Mouse (Mus musculus) C2C12 (cell line): ENCODE results near the gene Apoa4. TPM values are rescaled to one million over a fixed set of nuclear protein-coding genes. Genes with fewer than 3 reads are reported as not detected.

Source experiments
- H3K27me3 ChIP-seq: one replicate; pipeline ENCODE4 v1.6.1; 2011; ENCODE audit not compliant: control insufficient read depth, insufficient read depth, insufficient read length
- H3K36me3 ChIP-seq: one replicate; pipeline ENCODE4 v1.6.1; 2011; ENCODE audit not compliant: control insufficient read depth, insufficient read depth
- H3K4me3 ChIP-seq: one replicate; pipeline ENCODE4 v1.5.1; 2011; ENCODE audit warnings: mild to moderate bottlenecking, control low read depth; ENCODE audit not compliant: poor library complexity, insufficient read depth, severe bottlenecking
- H3K79me2 ChIP-seq: one replicate; pipeline ENCODE4 v1.6.1; 2011; ENCODE audit not compliant: control insufficient read depth, insufficient read depth
- H3K79me3 ChIP-seq: one replicate; pipeline ENCODE4 v1.6.1; 2011; ENCODE audit warnings: low read depth, control low read depth
- H3ac ChIP-seq: one replicate; pipeline ENCODE3; 2011; ENCODE audit warnings: low read depth; ENCODE audit not compliant: control insufficient read depth, insufficient read length
- CEBPB ChIP-seq: IDR thresholded peaks from one replicate; pipeline ENCODE4 v1.6.1; 2011; ENCODE audit warnings: low read depth, mild to moderate bottlenecking, control low read depth, moderate library complexity
- CTCF ChIP-seq: IDR thresholded peaks from one replicate; pipeline ENCODE4 v1.5.1; 2011; ENCODE audit not compliant: control insufficient read depth, insufficient read depth, insufficient read length
- FOSL1 ChIP-seq: IDR thresholded peaks from one replicate; pipeline ENCODE4 v1.8.0; 2011; ENCODE audit warnings: mild to moderate bottlenecking, low read length; ENCODE audit not compliant: poor library complexity, insufficient read depth, severe bottlenecking
- MAX ChIP-seq: IDR thresholded peaks from one replicate; pipeline ENCODE4 v1.6.1; 2011; ENCODE audit warnings: mild to moderate bottlenecking, control low read depth
- MYOD1 ChIP-seq: IDR thresholded peaks from one replicate; pipeline ENCODE4 v1.6.1; 2011; ENCODE audit warnings: low read depth; ENCODE audit not compliant: control insufficient read depth, insufficient read length
- MYOG ChIP-seq: IDR thresholded peaks from one replicate; pipeline ENCODE4 v1.6.1; 2011; ENCODE audit not compliant: control insufficient read depth, insufficient read length; ENCODE audit errors: extremely low read depth
- USF1 ChIP-seq: IDR thresholded peaks from one replicate; pipeline ENCODE4 v1.6.1; 2011; ENCODE audit warnings: low read depth, mild to moderate bottlenecking, control low read depth, moderate library complexity
- polyA plus RNA-seq: library from polyadenylated mRNA; unstranded; fragments of >200 nt; fragmentation: generic; extraction: Trizol; gene quantifications from one replicate; pipeline ENCODE4 v1.2.1, GENCODE M21; 2012; ENCODE audit warnings: missing spikeins

Gene Apoa4
- polyA plus RNA-seq, 1 experiment = not detected

GRCm38 (mm10) chr9:46272070-46272469 is 31.6 kb downstream of the Apoa4 start:
- Histone ChIP-seq H3K27me3 (peaks cover 37% of the 10 kb centered on the region), H3K79me2 (peaks cover 42% of the 10 kb centered on the region), H3ac (no peak overlapping the region), H3K79me3 (peaks cover 16% of the 10 kb centered on the region), H3K36me3 (peaks cover 25% of the 10 kb centered on the region), H3K4me3 (no peak overlapping the region)
- no peak for TF ChIP-seq MYOG
- no peak for TF ChIP-seq FOSL1
- no peak for TF ChIP-seq CEBPB
- TF ChIP-seq MYOD1 = no peak
- TF ChIP-seq MAX = no peak
- TF ChIP-seq USF1 = no peak
- TF ChIP-seq CTCF = no peak

GRCm38 (mm10) chr9:46272677-46273454 is 32.4 kb downstream of the Apoa4 start, which contains the start of gene Zpr1:
Gene Zpr1, plus strand, starts transcription at chr9:46273064.
- Histone ChIP-seq H3K79me2 (peaks cover 42% of the 10 kb centered on the region), H3ac (peak within 1 kb of the TSS; percentile 85), H3K36me3 (peaks cover 33% of the 10 kb centered on the region), H3K4me3 (peak within 1 kb of the TSS; percentile 85), H3K27me3 (peaks cover 29% of the 10 kb centered on the region), H3K79me3 (peaks cover 16% of the 10 kb centered on the region)
- TF ChIP-seq MAX = peak; percentile 60
- TF ChIP-seq MYOG = no peak

- H3K79me2 ChIP-seq = peaks cover 42% of the 10 kb centered on the region
- no peak overlapping the region for H3ac ChIP-seq
- TF ChIP-seq MAX (peak; percentile 58), CTCF (no peak)
- H3K27me3 ChIP-seq = peaks cover 15% of the 10 kb centered on the region
- peaks cover 16% of the 10 kb centered on the region for H3K79me3 ChIP-seq
- H3K36me3 ChIP-seq = peaks cover 47% of the 10 kb centered on the region
- H3K4me3 ChIP-seq = no peak overlapping the region
These were observed 34.0 kb downstream of the Apoa4 start for GRCm38 (mm10) chr9:46274494-46274893.

GRCm38 (mm10) chr9:46282631-46283436 is 42.3 kb downstream of the Apoa4 start, which contains the start of gene Bud13:
Gene Bud13, plus strand, starts transcription at chr9:46283008.
- peaks cover 49% of the 10 kb centered on the region for H3K36me3 ChIP-seq
- TF ChIP-seq MYOG = no peak
- no peak for TF ChIP-seq USF1
- no peak for TF ChIP-seq MAX
- peak; percentile 4 for TF ChIP-seq CTCF
- peak within 1 kb of the TSS; percentile 97 for H3ac ChIP-seq
- H3K79me3 ChIP-seq = peaks cover 11% of the 10 kb centered on the region
- no peaks in the 10 kb centered on the region for H3K27me3 ChIP-seq
- peak within 1 kb of the TSS; percentile 71 for H3K4me3 ChIP-seq
- H3K79me2 ChIP-seq = peaks cover 21% of the 10 kb centered on the region

Other genes with a start within 250 kb of the Apoa4 start
- gene Pafah1b2, start 228.0 kb upstream of the Apoa4 start, polyA plus RNA-seq = 82.4 TPM
- gene Sik3, start 227.9 kb upstream of the Apoa4 start, polyA plus RNA-seq = 32.0 TPM
- not detected for gene Apoa1, start 12.1 kb upstream of the Apoa4 start, polyA plus RNA-seq
- not detected for gene Apoc3, start 5.1 kb upstream of the Apoa4 start, polyA plus RNA-seq
- not detected for gene Apoa5, start 27.9 kb downstream of the Apoa4 start, polyA plus RNA-seq
- gene Zpr1, start 32.4 kb downstream of the Apoa4 start, polyA plus RNA-seq = 40.1 TPM
- gene Bud13, start 42.3 kb downstream of the Apoa4 start, polyA plus RNA-seq = 11.5 TPM
- not detected for gene 4931429L15Rik, start 79.3 kb downstream of the Apoa4 start, polyA plus RNA-seq